Mouse (Mus musculus) liver, adult 2 months (tissue): ENCODE measurements at regions not wholly inside any gene's neighbourhood (a gene's known extent, or its start where the extent isn't known, plus 50 kb on each side); places are given as distances from the start of the nearest gene placed in this dataset.

Source experiments
- CTCF ChIP-seq: fragments of 200-500 bp; IDR thresholded peaks from 2 replicates; pipeline ENCODE4 v1.5.1; 2011; ENCODE audit warnings: low read depth, low read length, control low read depth
- POLR2A ChIP-seq: fragments of 200-500 bp; IDR thresholded peaks from 2 replicates; pipeline ENCODE4 v1.6.1; 2011; ENCODE audit warnings: low read length, control low read depth; ENCODE audit not compliant: insufficient read depth; ENCODE audit errors: extremely low read depth

- TF ChIP-seq CTCF (no peak), POLR2A (no peak)
Observed at GRCm38 (mm10) chr4:55775858-55776257, 243.6 kb upstream of the Klf4 start.
